Mouse (Mus musculus) brain, embryonic 14.5 days (tissue): ENCODE data around the gene Bbs4. TPM values are rescaled to one million over a fixed set of nuclear protein-coding genes. Genes with fewer than 3 reads are reported as not detected.

Experiments
- DNase-seq: peaks from one replicate; pipeline ENCODE4 v3.0.0-alpha.2; 2011; ENCODE audit warnings: low read depth
- CTCF ChIP-seq: fragments of 200-500 bp; IDR thresholded peaks from 2 replicates; pipeline ENCODE4 v1.5.1; 2012; ENCODE audit warnings: inconsistent platforms, mild to moderate bottlenecking, moderate library complexity, borderline replicate concordance; ENCODE audit not compliant: insufficient read depth, insufficient read length; ENCODE audit errors: extremely low read depth
- POLR2A ChIP-seq: fragments of 200-500 bp; IDR thresholded peaks from 2 replicates; pipeline ENCODE4 v1.6.1; 2012; ENCODE audit warnings: mild to moderate bottlenecking, inconsistent platforms, borderline replicate concordance; ENCODE audit not compliant: poor library complexity, insufficient read depth, insufficient read length, severe bottlenecking; ENCODE audit errors: extremely low read depth
- polyA plus RNA-seq: library from polyadenylated mRNA; depleted of rRNA; stranded (reverse); fragments of >200 nt; gene quantifications from 2 replicates; pipeline ENCODE4 v1.2.3, GENCODE M21; 2012; rRNA removed

Bbs4 gene
- polyA plus RNA-seq, 1 experiment = 21.7 TPM

GRCm38 (mm10) chr9:59290957-59291687 is 62.2 kb downstream of the Bbs4 start, which contains the start of gene Adpgk:
Gene Adpgk, plus strand, starts transcription at chr9:59291558.
- DNase-seq = peak; percentile 100
- TF ChIP-seq POLR2A (peak; percentile 97), CTCF (peak; percentile 66)

DNA sequence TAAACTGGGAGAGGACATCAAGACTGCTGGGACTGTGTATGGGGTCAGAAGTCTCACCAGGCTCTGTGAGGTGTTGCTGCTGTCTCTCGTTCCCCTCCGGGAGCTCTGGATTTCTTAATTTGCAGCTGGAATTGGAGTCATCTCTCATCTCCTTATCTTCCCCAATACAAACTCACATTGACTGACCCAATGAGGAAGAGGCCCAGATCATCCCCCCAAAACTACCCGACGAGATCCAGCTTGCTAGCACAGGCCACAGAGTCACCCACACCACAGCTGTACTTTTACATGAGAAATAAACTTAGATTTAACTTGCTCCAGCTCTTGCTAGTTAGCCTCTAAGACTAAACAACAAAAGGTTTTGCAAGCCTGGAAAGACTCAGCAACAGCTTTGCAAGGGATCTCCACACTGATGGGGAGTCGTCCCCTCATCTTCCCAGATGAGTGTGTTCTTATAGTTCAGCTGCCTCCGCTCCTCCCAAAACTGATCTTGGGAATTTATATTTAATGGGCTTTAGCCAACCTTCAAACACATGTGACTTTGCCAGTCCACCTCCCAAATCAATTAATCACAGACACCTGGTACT is 63.7 kb downstream of the Bbs4 start:
- no peak for DNase-seq
- no peak for TF ChIP-seq POLR2A
- no peak for TF ChIP-seq CTCF

DNA sequence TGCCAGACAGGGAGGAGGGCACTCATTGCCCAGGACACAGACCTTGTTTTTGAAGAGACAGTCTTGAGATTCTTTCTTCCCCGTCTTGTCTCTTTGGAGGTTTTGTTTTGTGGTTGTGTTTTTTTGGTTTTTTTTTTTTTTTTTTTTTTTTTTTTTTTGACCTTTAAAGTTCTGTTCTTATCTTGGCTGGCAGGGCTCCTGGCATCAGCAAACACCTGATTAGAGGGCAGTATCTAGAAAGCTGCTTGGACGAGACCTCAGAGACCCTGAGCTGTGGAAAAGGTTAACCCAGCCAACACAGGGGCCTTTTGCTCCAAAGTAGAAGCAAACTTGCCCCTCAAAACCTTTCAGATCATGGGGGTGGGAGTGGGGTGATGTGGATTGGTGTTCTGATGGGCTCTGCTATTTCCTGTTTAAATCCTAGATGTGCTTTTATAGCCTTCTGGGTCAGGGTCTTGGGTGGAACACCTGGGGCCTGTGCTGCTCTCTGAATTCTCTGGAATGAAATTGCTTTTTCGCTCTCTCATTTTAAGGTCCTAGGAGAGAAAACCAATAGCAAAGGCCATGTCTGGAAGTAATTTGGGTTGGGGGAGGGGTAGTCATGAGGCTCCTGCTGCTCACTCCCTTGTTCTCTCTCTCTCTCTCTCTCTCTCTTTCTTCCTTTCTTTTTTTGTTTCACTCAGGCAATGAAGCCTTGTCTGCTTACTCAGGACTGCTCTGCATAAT is 64.5 kb downstream of the Bbs4 start:
- TF ChIP-seq CTCF (no peak), POLR2A (no peak)
- no peak for DNase-seq

- TF ChIP-seq CTCF (no peak), POLR2A (no peak)
- no peak for DNase-seq
Measured at GRCm38 (mm10) chr9:59288058-59288457, 65.2 kb downstream of the Bbs4 start.

- TF ChIP-seq CTCF = no peak
- no peak for TF ChIP-seq POLR2A
- no peak for DNase-seq
Measured at GRCm38 (mm10) chr9:59285614-59286013, 67.7 kb downstream of the Bbs4 start.

DNA sequence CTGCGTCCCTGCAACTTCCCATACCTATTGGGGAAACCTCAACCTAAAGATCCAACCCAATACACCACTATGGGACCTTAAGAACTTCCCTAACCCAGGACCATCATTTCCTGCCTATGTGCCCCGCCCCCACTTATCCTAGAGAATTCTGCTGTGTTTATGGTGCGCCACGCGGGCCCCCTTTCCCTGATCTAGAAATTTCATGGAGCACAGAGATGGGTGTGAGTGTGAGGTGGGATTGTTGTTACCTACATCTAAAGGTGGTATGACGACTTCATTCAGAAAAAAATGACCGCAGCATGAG is 70.7 kb downstream of the Bbs4 start:
- no peak for TF ChIP-seq POLR2A
- no peak for TF ChIP-seq CTCF
- no peak for DNase-seq

DNA sequence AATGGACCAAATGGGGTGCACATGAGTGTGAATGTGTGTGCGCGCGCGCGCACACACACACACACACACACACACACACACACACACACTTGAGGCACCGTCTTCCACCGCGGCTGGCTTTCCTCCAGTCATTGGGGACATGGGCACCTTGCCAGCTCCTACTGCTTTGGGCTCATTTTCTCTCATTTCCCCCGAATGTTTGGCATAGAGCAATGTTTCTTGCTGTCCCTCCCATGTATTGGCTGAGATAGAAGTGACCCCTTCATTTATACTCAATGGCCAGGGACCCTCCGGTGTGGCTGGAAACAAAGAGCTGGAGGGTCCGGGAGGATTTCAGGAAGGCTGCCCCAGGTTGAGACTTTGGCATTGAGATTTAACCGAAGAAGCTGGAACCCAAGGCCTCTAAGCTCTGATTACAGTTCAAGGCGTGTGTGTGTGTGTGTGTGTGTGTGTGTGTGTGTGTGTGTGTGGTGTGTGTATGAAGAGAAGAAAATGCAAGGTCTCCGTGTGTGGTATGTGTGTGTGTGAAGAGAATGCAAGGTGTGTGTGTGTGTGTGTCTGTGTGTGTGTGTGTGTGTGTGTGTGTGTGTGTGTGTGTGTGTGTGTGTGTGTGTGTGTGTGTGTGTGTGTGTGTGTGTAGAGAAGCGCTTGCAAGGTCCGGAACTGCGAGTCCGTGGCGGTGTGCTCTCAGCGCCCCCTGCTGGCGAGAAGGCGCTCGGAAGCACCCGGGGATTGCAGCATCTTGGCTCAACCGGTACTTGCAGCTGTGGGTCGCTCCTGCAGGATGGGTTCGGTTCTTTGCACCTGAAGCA is 71.2 kb downstream of the Bbs4 start:
- peak; percentile 91 for TF ChIP-seq CTCF
- no peak for TF ChIP-seq POLR2A
- peak; percentile 91 for DNase-seq

- no peak for TF ChIP-seq POLR2A
- no peak for TF ChIP-seq CTCF
- DNase-seq = no peak
Measured at GRCm38 (mm10) chr9:59280888-59281287, 72.4 kb downstream of the Bbs4 start.

DNA sequence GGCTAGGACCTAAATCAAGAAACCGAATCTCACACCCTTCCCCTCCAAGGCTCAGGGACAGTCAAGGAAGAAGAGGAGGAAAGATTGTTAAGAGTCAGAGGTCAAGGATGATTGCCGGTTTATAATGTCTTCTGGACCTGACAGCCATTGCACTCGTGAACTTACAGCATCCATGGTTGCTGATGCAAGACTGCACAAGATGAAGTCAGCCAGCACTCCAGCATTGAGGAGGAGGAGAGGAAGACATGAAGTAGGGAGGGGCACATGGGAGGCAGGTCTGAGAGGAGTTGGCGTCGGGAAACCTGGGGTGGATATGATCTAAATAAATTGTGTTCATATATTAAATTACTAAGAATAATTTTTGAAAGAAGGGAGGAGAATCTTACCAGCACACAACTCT is 74.6 kb downstream of the Bbs4 start:
- no peak for DNase-seq
- TF ChIP-seq POLR2A (no peak), CTCF (no peak)

GRCm38 (mm10) chr9:59278199-59278598 is 75.1 kb downstream of the Bbs4 start:
- DNase-seq = no peak
- TF ChIP-seq POLR2A (no peak), CTCF (no peak)

DNA sequence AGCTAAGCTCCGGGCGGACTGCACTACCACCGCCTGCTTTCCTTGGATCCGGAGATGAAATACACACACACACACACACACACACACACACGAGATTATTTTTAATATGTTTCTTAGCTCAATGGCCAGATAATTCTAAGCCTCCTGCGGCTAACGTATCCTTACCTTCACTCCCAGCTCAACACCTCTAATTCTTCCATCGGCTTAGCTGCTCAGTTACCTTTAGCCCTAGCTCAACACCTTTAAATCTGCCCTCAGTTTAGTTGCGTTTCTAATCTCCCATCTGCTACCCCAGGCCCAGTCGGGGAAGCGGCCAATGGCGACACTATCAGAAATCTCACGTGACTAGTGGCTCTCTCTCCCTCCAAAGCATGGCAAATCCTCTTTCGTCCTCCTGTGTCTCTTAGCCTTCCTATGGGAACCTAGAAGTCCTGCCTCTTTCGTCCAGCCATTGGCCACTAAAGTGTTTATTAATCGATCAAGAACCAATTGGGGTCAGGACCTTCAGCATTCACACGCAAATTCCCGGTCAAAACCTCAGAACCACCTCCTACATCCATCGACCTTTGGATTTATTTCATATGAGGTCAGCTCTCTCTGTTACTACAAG is 78.4 kb downstream of the Bbs4 start:
- DNase-seq = no peak
- TF ChIP-seq POLR2A = no peak
- TF ChIP-seq CTCF = no peak

- TF ChIP-seq POLR2A (no peak), CTCF (no peak)
- DNase-seq = no peak
Measured at GRCm38 (mm10) chr9:59273199-59273598, 80.1 kb downstream of the Bbs4 start.

Other genes starting within 250 kb of the Bbs4 start
- gene Adpgk, start 62.0 kb downstream of the Bbs4 start, polyA plus RNA-seq = 17.6 and 20.7 TPM in 2 replicates
- gene Arih1, start 133.1 kb upstream of the Bbs4 start, polyA plus RNA-seq = 59.6 and 73.7 TPM in 2 replicates
- gene Hexa, start 186.0 kb upstream of the Bbs4 start, polyA plus RNA-seq = 45.2 and 52.9 TPM in 2 replicates
- 0.14 and 0.26 TPM in 2 replicates for gene Tmem202, start 186.3 kb upstream of the Bbs4 start, polyA plus RNA-seq
- gene Celf6, start 224.4 kb upstream of the Bbs4 start, polyA plus RNA-seq = 21.3 and 28.3 TPM in 2 replicates